Mouse (Mus musculus) liver, embryonic 12.5 days (tissue): ENCODE data around the gene Rabgap1l. TPM values are rescaled to one million over a fixed set of nuclear protein-coding genes. Genes with fewer than 3 reads are reported as not detected.

Experiments
- ATAC-seq: fragments of 200-750 bp; cut with Nextera tagmentation; 2 replicates; pipeline ENCODE4 v1.8.0; 2017; ENCODE audit warnings: moderate number of reproducible peaks, mild to moderate bottlenecking, moderate library complexity
- H3K27ac ChIP-seq: fragments of 300-500 bp; sonication (generic); 2 replicates; pipeline ENCODE4 v1.5.1; 2016; ENCODE audit warnings: mild to moderate bottlenecking
- H3K27me3 ChIP-seq: fragments of 300-500 bp; sonication (generic); replicated peaks from 2 replicates; pipeline ENCODE4 v1.6.1; 2016; ENCODE audit warnings: mild to moderate bottlenecking, moderate library complexity
- H3K36me3 ChIP-seq: fragments of 300-500 bp; sonication (generic); 2 replicates; pipeline ENCODE4 v1.6.1; 2016; ENCODE audit warnings: mild to moderate bottlenecking, moderate library complexity
- H3K4me1 ChIP-seq: fragments of 300-500 bp; sonication (generic); 2 replicates; pipeline ENCODE4 v1.6.1; 2016
- H3K4me2 ChIP-seq: fragments of 300-500 bp; sonication (generic); 2 replicates; pipeline ENCODE4 v1.6.1; 2016; ENCODE audit warnings: mild to moderate bottlenecking, moderate library complexity
- H3K4me3 ChIP-seq: fragments of 300-500 bp; sonication (generic); 2 replicates; pipeline ENCODE4 v1.5.1; 2016; ENCODE audit warnings: mild to moderate bottlenecking, moderate library complexity
- H3K9ac ChIP-seq: fragments of 300-500 bp; sonication (generic); 2 replicates; pipeline ENCODE4 v1.6.1; 2016; ENCODE audit warnings: mild to moderate bottlenecking, moderate library complexity
- H3K9me3 ChIP-seq: fragments of 300-500 bp; sonication (generic); replicated peaks from 2 replicates; pipeline ENCODE4 v1.6.1; 2016; ENCODE audit warnings: mild to moderate bottlenecking, moderate library complexity
- WGBS: fragments of 180-500 bp; shearing (Covaris S2); methylation state at CpG from one replicate; pipeline ENCODE4 v1.1.7; 2016; ENCODE audit not compliant: insufficient replicate concordance; 5-methylcytosine and 5-hydroxymethylcytosine counted together
- polyA plus RNA-seq: library from polyadenylated mRNA; unstranded; fragments of >200 nt; fragmentation: Nextera tagmentation; extraction: Ambion mirVana; gene quantifications from 2 replicates; pipeline ENCODE4 v1.2.1, GENCODE M21; 2016

Gene Rabgap1l
- polyA plus RNA-seq, 1 experiment from 2014 or later, result 55.8 TPM

DNA sequence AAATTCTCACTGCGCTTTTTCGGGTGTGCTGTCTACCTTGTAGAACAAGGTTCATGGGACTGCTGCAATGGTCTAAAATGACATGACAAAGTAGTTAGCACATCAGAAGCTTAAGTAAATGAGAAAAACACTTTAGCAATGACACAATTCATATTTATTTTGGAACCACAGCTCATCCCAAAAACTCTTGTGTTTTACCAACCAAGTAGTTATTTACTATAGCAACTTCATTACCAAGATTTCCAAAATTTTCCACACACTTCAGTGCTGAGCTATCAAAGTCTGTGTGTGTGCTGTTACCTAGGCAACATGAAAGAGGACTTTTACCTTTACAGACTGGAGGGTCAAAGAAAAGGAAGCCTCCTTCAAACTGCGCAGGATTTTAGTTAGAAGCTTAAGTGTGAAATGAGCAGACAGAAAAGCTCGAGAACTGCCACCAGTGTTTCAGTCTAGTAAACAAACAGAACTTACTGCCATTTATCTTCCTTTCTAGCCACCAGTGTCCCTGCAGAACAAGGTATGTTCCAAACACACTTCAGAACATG lies 7.3 kb downstream of the Rabgap1l start:
- H3K4me2 ChIP-seq, result no peak overlapping the region
- no peaks in the 10 kb centered on the region for H3K27me3 ChIP-seq
- ATAC-seq, result no peak
- H3K4me3 ChIP-seq, result no peak overlapping the region
- H3K4me1 ChIP-seq, result peaks cover 47% of the 10 kb centered on the region
- WGBS, result 80% methylated on average over 4 of the region's 4 CpGs
- no peaks in the 10 kb centered on the region for H3K36me3 ChIP-seq
- H3K27ac ChIP-seq, result no peak overlapping the region
- H3K9ac ChIP-seq, result no peak overlapping the region
- no peaks in the 10 kb centered on the region for H3K9me3 ChIP-seq

DNA sequence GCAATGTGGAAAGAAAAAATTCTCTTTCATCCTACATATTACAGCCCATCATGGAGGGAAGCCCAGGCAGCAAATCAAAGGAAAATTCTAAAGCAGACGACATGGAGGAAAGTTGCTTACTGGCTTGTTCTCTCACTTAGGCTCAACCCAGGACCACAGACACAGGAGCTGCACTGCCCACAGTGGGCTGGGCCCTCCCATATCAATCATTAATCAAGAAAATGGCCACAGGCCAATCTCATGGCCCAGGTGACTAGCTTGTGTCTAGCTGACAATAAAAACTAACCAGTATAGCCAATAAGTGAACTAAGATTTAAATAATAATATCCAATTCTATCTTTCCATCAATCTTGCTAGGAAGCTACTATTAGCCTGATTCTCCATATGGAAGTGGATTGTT lies 8.9 kb downstream of the Rabgap1l start:
- no peak for ATAC-seq

DNA sequence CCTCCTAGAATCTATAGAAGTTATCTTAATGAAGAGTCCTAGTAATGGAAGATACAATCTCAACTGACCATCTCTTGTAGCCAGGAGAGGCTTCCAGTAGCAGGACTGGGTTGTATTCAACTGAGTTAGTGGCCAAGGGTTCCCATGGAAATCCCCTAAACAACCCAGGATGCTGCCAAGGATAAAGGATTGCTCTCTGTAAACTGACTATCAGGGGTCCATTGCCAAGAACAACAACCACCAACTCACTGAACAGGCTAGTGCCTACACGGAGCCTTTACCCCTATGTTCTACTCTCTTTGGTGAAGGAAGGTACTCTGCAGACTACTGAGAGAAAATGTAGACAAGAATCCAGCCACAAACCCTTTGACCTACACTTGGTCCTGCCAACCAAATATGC lies 18.8 kb downstream of the Rabgap1l start:
- no peak overlapping the region for H3K9ac ChIP-seq
- no peaks in the 10 kb centered on the region for H3K27me3 ChIP-seq
- ATAC-seq, result no peak
- 76% methylated on average over 1 of the region's 1 CpGs for WGBS
- H3K36me3 ChIP-seq, result no peaks in the 10 kb centered on the region
- H3K4me2 ChIP-seq, result no peak overlapping the region
- H3K4me3 ChIP-seq, result no peak overlapping the region
- H3K4me1 ChIP-seq, result no peaks in the 10 kb centered on the region
- H3K9me3 ChIP-seq, result no peaks in the 10 kb centered on the region
- no peak overlapping the region for H3K27ac ChIP-seq

More for the DNA sequence above, 8.9 kb downstream of the Rabgap1l start:
- Histone ChIP-seq H3K9ac (no peak overlapping the region), H3K4me3 (no peak overlapping the region), H3K4me1 (peaks cover 38% of the 10 kb centered on the region), H3K27ac (no peak overlapping the region), H3K9me3 (no peaks in the 10 kb centered on the region), H3K36me3 (no peaks in the 10 kb centered on the region), H3K4me2 (no peak overlapping the region), H3K27me3 (no peaks in the 10 kb centered on the region)
- 67% methylated on average over 1 of the region's 1 CpGs for WGBS

DNA sequence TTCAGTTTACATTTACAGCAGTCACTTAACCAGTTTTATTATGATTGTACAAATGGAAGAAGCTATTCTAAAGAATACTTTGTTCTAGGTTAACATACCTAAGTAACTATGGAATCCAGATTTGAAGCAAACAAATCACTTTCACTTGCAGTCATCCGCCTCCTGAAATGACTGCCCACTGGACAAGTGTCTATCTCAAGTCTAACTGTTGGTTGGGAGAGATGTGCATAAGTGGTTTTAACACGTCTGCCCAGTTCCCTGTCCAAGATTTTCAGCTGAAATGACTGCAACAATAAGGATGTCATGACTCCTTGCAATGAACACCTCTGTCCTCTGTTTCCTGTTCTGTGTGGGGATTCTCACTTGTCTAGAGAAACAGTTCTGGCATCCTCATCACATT lies 27.4 kb downstream of the Rabgap1l start:
- Histone ChIP-seq H3K9me3 (no peaks in the 10 kb centered on the region), H3K4me3 (no peak overlapping the region), H3K27me3 (no peaks in the 10 kb centered on the region), H3K4me2 (no peak overlapping the region), H3K9ac (no peak overlapping the region), H3K27ac (no peak overlapping the region), H3K4me1 (peaks cover 6% of the 10 kb centered on the region; the same call in 1 of the 2 replicates), H3K36me3 (no peaks in the 10 kb centered on the region)
- ATAC-seq, result no peak
- WGBS, result 69% methylated on average over 2 of the region's 2 CpGs

DNA sequence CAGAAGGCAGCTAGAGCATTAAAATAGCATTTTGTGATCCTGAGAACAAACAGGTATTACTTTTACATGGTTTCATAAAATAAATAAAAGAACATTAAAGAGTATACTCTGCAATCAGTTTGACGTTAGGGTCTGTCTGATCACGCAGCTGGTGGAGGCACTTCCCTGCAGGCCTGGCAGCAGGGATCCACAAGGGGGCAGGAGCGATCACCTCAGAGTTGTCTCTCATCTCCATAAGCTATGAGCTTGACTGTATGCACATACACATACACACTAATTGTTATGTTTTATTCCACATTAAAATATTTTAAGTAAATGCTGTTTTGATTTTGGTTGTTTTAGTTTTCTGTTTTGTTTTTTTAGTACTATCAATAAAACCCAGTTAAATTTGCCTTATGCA lies 34.8 kb downstream of the Rabgap1l start:
- 23% methylated on average over 3 of the region's 3 CpGs for WGBS
- ATAC-seq, result peak; percentile 71; the same call in 1 of the 2 replicates
- Histone ChIP-seq H3K4me3 (no peak overlapping the region), H3K27ac (no peak overlapping the region), H3K4me1 (no peaks in the 10 kb centered on the region), H3K9me3 (no peaks in the 10 kb centered on the region), H3K36me3 (peaks cover 4% of the 10 kb centered on the region), H3K9ac (no peak overlapping the region), H3K27me3 (no peaks in the 10 kb centered on the region), H3K4me2 (no peak overlapping the region)

DNA sequence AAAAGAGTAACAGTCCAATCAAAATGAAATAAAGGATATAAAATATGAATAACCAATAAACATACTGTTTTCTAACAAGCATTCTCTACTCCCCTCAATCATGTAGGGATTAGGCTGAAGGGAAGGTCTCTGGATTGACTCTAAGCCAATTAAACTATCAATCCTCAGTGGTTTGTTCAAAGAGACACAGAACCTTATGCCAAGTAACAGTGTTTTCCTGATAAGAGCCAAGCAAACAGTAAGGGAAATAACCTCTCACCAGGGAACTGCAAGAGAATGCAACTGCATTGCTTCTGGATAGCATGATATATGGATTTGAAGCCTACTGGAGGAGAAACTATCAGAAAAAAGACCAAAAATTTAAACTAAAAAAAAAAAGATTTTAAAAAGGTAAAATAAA lies 37.7 kb downstream of the Rabgap1l start:
- H3K9me3 ChIP-seq, result no peaks in the 10 kb centered on the region
- peaks cover 4% of the 10 kb centered on the region for H3K36me3 ChIP-seq
- H3K4me3 ChIP-seq, result no peak overlapping the region
- H3K27me3 ChIP-seq, result no peaks in the 10 kb centered on the region
- H3K9ac ChIP-seq, result no peak overlapping the region
- no peak for ATAC-seq
- no peak overlapping the region for H3K27ac ChIP-seq
- peaks cover 5% of the 10 kb centered on the region for H3K4me1 ChIP-seq
- no peak overlapping the region for H3K4me2 ChIP-seq

DNA sequence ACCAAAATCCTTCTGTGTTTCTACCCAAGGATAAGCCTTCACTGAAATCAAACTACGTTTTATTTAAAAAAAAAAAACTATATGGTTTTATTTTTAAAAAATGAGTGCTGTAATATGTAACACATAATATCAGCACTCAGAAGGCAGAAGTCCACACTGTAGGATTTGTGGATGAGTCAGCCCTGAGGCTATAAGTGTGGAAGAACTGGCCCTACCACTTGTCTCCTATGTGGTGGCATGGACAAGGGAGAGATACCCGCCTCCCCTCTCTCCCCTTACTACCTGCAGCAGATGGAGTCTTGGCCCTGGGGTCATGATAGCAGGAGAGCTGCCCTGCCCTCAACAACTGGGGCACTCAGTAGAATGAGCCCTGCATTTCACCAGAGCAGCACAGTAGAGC lies 42.4 kb downstream of the Rabgap1l start:
- ATAC-seq, result no peak
- Histone ChIP-seq H3K4me1 (peaks cover 15% of the 10 kb centered on the region), H3K27me3 (no peaks in the 10 kb centered on the region), H3K9ac (no peak overlapping the region), H3K9me3 (no peaks in the 10 kb centered on the region), H3K4me2 (no peak overlapping the region), H3K27ac (no peak overlapping the region), H3K36me3 (no peaks in the 10 kb centered on the region), H3K4me3 (no peak overlapping the region)
- 83% methylated on average over 2 of the region's 2 CpGs for WGBS

DNA sequence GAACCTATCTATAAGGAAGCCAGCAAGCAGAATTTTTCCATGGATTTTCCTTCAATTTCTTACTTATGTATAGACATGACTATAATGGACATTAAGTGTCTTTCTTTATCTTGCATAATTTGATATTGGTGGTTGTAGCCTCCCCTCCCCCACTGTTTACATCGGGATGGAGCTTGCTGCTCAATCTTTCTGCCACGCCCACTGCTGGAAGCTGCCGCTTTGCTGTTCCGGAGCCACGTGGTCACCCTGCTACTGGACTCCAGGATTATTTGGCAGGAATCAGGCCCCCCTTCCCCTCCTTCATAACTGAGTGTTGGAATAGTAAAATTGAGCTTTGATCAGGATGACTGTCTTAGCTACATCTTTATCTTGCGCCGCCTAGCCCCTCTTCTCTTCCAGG lies 46.2 kb downstream of the Rabgap1l start:
- Histone ChIP-seq H3K36me3 (no peaks in the 10 kb centered on the region), H3K27ac (no peak overlapping the region), H3K27me3 (no peaks in the 10 kb centered on the region), H3K4me1 (peaks cover 22% of the 10 kb centered on the region), H3K4me2 (peak overlapping the region; percentile 23; the same call in 1 of the 2 replicates), H3K9ac (no peak overlapping the region), H3K9me3 (no peaks in the 10 kb centered on the region), H3K4me3 (no peak overlapping the region)
- 46% methylated on average over 7 of the region's 7 CpGs for WGBS
- no peak for ATAC-seq

DNA sequence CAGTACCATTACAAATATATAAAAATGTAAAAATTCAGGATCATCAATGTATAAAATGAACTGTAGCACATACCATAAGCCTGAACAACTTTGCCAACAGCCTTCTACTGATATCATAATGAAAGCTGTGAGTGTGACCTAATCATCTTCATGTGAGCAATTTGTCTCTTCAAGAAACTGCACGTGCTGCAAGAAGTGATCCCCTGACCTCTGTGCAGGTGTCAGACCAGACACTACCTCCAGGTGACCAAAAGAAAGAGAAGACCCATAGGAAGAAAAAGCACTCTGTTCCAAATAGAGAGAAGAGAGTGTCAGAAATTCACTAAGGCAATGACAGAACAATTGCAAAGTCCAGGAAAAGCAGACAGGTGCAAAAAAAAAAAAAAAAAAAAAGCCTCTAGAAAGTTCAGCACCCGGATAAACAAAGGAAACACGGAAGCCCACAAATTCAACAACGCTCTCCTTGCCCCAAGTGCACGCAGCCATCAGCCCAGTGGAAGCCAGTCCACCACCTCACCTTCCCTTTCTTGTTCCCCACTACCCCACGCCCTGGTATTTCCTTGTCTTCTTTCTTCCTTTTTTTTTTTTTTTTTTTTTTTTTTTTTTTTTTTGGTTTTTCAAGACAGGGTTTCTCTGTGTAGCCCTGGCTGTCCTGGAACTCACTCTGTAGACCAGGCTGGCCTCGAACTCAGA lies 47.6 kb downstream of the Rabgap1l start:
- peaks cover 17% of the 10 kb centered on the region for H3K4me1 ChIP-seq
- H3K9me3 ChIP-seq, result no peaks in the 10 kb centered on the region
- no peak overlapping the region for H3K27ac ChIP-seq
- ATAC-seq, result no peak
- H3K27me3 ChIP-seq, result no peaks in the 10 kb centered on the region
- no peaks in the 10 kb centered on the region for H3K36me3 ChIP-seq
- WGBS, result 58% methylated on average over 7 of the region's 7 CpGs
- no peak overlapping the region for H3K4me3 ChIP-seq
- H3K9ac ChIP-seq, result no peak overlapping the region
- no peak overlapping the region for H3K4me2 ChIP-seq

DNA sequence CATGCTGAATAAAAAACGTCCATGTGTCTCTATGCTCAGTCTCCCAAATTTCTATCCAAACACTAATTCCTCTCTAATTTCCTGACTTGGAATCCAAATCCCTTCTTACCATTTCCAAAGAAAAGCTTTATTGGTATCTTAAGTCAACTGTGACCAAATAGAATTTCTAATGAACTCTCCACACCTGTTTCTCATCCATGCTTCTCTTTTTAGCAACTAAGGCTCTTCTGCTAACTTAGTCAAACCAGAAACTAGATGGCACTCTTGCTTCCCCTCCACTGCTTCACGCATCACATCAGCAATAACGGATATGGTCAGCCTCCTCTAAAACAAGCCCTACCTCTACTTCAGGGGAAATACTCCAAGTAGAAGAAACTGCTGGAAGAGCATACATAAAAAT lies 49.0 kb downstream of the Rabgap1l start:
- no peaks in the 10 kb centered on the region for H3K9me3 ChIP-seq
- ATAC-seq, result no peak
- H3K4me3 ChIP-seq, result no peak overlapping the region
- H3K9ac ChIP-seq, result no peak overlapping the region
- no peaks in the 10 kb centered on the region for H3K27me3 ChIP-seq
- H3K4me1 ChIP-seq, result peaks cover 17% of the 10 kb centered on the region
- 44% methylated on average over 3 of the region's 3 CpGs for WGBS
- H3K4me2 ChIP-seq, result no peak overlapping the region
- no peak overlapping the region for H3K27ac ChIP-seq
- H3K36me3 ChIP-seq, result 0 out of 2 replicates have a peak, but pooled peaks cover 1% of the 10 kb centered on the region

DNA sequence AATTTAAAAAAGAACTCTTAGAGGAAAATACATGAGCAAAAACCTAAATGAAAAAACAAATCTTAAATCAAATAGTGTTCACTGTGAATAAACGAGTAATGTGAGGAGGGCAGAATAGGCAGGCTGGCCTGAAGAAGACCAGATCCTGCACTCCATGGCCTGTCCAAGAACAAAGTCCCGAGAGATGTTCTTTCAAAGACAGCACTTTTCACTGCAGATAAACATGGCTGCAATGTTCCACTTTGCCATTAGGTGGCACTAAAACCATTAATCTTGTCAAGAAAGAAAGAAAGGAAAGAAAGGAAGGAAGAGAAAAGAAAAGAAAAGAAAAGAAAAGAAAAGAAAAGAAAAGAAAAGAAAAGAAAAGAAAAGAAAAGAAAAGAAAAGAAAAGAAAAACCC lies 49.8 kb downstream of the Rabgap1l start:
- no peaks in the 10 kb centered on the region for H3K9me3 ChIP-seq
- WGBS, result 7% methylated on average over 2 of the region's 2 CpGs
- no peaks in the 10 kb centered on the region for H3K27me3 ChIP-seq
- H3K36me3 ChIP-seq, result peaks cover 9% of the 10 kb centered on the region; the same call in 1 of the 2 replicates
- H3K27ac ChIP-seq, result no peak overlapping the region
- H3K4me1 ChIP-seq, result peaks cover 17% of the 10 kb centered on the region
- no peak overlapping the region for H3K4me2 ChIP-seq
- ATAC-seq, result no peak
- H3K4me3 ChIP-seq, result no peak overlapping the region
- no peak overlapping the region for H3K9ac ChIP-seq

DNA sequence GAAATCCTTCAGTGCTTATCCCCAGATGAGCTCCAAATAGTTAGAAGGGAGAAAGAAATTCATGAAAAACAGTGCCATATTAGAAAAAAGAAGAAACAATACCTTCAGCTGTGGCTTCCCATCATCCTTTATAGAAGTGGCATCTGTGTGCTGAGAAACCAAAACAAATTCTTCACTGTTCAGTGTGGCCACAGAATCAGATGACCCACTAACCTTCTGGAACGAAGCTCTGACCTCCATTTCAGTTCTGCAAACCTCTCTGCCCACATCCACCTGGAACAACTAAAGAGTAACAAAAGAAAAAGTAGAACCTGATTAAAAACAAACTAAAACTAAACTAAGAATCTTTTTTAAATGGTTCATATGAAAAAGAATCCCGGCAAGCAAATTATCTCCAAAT lies 52.4 kb downstream of the Rabgap1l start:
- no peaks in the 10 kb centered on the region for H3K27me3 ChIP-seq
- 71% methylated on average over 2 of the region's 2 CpGs for WGBS
- no peaks in the 10 kb centered on the region for H3K9me3 ChIP-seq
- peaks cover 7% of the 10 kb centered on the region; the same call in 1 of the 2 replicates for H3K4me1 ChIP-seq
- ATAC-seq, result no peak
- no peak overlapping the region for H3K27ac ChIP-seq
- H3K36me3 ChIP-seq, result peaks cover 9% of the 10 kb centered on the region
- no peak overlapping the region for H3K9ac ChIP-seq
- H3K4me2 ChIP-seq, result no peak overlapping the region
- H3K4me3 ChIP-seq, result no peak overlapping the region

DNA sequence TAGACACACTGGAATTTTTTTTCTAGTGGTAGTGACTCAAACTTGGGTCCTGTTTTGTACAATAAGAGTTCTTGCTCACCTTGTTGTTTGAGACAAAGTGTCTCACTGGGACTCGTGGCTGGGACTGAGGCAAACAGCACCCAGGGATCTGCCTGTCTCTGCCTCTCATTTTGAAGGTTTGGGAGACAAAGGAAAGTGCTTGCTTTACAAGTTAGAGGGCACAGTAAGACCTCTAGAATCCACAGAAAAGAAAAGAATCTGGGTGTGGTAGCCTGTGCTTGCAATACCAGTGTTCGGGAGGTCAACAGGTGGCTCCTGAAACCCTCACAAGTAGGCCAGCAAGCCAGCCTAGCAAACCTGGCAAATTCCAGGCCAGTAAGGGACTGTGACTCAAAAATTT lies 58.3 kb downstream of the Rabgap1l start:
- H3K36me3 ChIP-seq, result peaks cover 41% of the 10 kb centered on the region
- H3K4me3 ChIP-seq, result no peak overlapping the region
- ATAC-seq, result no peak
- no peaks in the 10 kb centered on the region for H3K9me3 ChIP-seq
- H3K27ac ChIP-seq, result no peak overlapping the region
- WGBS, result 83% methylated on average over 2 of the region's 2 CpGs
- H3K4me1 ChIP-seq, result no peaks in the 10 kb centered on the region
- no peak overlapping the region for H3K4me2 ChIP-seq
- no peak overlapping the region for H3K9ac ChIP-seq
- no peaks in the 10 kb centered on the region for H3K27me3 ChIP-seq
